Mouse (Mus musculus) frontal cortex, adult 2 months (tissue): ENCODE measurements around the gene Lilrb4a. TPM values are rescaled to one million over a fixed set of nuclear protein-coding genes. Genes with fewer than 3 reads are reported as not detected.
"Not testable (repeated sequence)": the region's sequence is repeated elsewhere in the genome, so short reads cannot be mapped to it uniquely, and the experiment has no call there.

Source experiments
- DNase-seq, 2 experiments: peaks; one replicate each; pipeline ENCODE4 v3.0.0; 2022; ENCODE audit warnings: low spot score in 1 of 2; ENCODE audit errors: extremely low spot score in 1 of 2
- polyA plus RNA-seq: library from polyadenylated mRNA; depleted of rRNA; stranded (reverse); fragments of >200 nt; gene quantifications from 2 replicates; pipeline ENCODE4 v1.2.3, GENCODE M21; 2012; rRNA removed

Gene Lilrb4a
- polyA plus RNA-seq = 0.65 and 0.98 TPM in 2 replicates

DNA sequence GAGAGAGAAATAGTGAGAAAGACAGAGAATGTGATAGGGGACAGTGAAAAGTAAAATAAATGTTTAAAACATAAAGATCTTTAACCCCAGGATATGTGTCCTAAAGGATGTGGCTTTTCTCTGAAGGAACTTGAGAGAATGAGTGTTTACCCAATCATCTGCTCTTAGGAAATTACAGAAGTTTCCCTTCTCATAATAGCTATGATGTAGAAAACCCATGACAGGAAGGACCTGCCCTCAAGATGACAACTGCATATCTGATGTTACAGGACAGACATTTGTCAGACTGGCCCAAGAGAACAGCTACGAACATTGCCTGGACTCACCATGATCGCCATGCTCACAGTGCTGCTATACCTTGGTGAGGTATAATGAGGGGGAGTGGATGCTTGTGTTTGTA lies at the start of gene Lilrb4a:
Gene Lilrb4a (plus strand): TSS at position 266 of the 400 bp plus-strand sequence.
- DNase-seq = not testable (repeated sequence)

DNA sequence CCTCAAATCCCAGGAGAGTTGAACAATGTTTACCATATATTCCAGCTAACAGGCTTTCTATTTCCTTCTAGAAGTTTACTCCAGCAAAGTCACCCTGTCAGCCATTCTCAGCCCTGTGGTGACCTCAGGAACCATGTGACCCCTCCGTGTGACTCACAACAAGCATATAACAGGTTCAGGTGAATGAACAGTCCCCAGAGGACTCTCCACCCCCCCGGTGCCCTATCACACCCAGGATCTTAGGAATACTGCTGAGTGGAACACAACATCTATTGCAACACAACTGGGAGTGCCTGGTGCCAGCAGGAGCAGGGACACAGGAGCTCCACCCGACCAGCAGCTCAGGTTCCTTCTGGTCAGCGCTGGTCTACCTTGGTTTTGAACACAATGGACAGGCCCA lies 39.1 kb upstream of the Lilrb4a start:
- DNase-seq = no peak

- peak in 1 of 2 experiments; percentile 4 for DNase-seq
Observed at GRCm38 (mm10) chr10:51453616-51454298, 37.0 kb upstream of the Lilrb4a start.

DNA sequence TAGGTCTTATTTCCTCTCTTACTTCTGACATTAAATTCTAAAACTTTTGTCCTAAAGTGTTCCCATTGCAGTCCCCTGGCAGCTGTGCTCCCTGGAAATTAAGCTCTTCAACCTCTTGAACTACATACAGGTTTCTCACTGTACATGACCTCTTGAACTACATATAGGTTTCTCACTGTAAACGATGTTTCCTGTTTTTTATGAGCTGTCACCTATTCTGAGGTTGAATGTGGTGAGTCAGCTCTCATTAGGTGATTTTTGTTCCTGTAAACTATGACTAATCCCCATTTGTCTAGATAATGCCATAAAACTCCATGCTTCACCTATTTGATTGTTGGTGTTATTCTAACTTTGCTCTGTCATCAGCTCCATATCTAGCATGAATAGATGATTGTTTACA lies 36.4 kb upstream of the Lilrb4a start:
- no peak for DNase-seq

DNA sequence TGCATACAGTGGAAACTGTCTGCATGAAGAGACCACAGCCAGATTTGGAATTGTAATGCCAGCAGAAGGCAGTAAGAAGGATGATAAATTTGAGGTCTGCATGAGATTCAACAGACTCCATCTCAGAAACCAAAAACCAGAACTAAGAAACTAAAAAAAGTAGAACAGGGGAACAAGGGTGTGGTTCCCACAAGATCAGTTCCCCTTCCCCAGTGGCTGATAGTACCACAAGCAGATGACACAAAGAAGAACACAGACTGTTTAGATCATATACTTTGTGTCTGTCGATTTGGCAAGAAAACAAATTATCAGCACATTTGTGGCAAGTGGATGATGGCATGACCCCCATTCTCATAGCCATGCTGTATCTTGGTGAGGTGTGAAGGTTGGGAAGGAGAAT lies 35.0 kb upstream of the Lilrb4a start:
- DNase-seq = no peak

GRCm38 (mm10) chr10:51456369-51456768 lies 34.4 kb upstream of the Lilrb4a start:
- no peak for DNase-seq

DNA sequence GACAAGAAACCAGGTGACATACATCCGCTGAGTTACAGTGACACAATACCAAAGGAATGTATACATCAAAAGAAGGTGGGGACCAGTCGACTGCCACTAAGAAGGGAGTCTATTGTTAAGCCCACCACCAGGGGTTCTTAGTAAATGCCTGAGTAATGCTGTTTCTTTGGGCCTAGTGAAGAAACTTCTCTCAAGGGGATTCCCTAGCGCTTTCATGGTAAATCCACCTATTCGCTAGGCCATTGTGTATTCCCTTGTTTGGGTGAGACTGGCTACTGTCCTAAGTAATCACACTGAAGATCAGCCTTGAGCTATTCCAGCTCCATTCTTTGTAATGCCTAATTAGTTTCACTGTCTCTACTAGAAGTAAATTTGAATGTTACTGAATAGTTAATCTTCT lies 27.0 kb upstream of the Lilrb4a start:
- DNase-seq = not testable (repeated sequence)

DNA sequence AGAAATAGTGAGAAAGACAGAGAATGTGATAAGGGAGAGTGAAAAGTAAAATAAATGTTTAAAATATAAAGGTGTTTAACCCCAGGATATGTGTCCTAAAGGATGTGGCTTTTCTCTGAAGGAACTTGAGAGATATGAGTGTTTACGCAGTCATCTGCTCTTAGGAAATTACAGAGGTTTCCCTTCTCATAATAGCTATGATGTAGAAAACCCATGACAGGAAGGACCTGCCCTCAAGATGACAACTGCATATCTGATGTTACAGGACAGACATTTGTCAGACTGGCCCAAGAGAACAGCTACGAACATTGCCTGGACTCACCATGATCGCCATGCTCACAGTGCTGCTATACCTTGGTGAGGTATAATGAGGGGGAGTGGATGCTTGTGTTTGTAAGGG lies 10.4 kb upstream of the Lilrb4a start, which contains the start of the genes Gm49339 and Lilr4b:
Gene Gm49339 (plus strand): TSS at position 216 of the 400 bp plus-strand sequence.
Gene Lilr4b (plus strand): TSS at position 236 of the 400 bp plus-strand sequence.
- DNase-seq = not testable (repeated sequence)

GRCm38 (mm10) chr10:51520021-51520420 lies 29.3 kb downstream of the Lilrb4a start:
- no peak for DNase-seq

DNA sequence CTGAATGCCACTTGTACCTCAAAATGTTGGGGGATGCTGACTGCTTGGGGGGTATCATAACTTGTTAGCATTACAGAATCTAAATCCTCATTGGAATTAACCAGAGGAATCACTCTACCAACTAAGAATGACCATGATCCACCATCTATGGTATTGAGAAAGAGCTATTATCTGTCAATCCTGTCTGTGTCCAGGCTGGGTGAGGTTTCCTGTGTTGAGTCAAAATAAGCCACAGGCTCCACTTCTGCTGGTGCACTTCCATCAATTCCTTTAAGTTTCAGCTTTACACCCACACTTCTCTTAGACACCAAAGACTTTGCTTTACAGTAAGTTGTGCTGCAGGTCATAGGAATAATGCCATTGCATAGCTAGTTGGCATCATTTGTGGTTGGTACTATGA lies 30.7 kb downstream of the Lilrb4a start:
- DNase-seq = no peak

GRCm38 (mm10) chr10:51526090-51526489 lies 35.3 kb downstream of the Lilrb4a start:
- DNase-seq = no peak

GRCm38 (mm10) chr10:51526633-51527032 lies 35.9 kb downstream of the Lilrb4a start:
- DNase-seq = no peak

GRCm38 (mm10) chr10:51528840-51529434 lies 38.2 kb downstream of the Lilrb4a start:
- DNase-seq = no peak

- DNase-seq = no peak
Observed at GRCm38 (mm10) chr10:51529497-51529896, 38.7 kb downstream of the Lilrb4a start.

DNA sequence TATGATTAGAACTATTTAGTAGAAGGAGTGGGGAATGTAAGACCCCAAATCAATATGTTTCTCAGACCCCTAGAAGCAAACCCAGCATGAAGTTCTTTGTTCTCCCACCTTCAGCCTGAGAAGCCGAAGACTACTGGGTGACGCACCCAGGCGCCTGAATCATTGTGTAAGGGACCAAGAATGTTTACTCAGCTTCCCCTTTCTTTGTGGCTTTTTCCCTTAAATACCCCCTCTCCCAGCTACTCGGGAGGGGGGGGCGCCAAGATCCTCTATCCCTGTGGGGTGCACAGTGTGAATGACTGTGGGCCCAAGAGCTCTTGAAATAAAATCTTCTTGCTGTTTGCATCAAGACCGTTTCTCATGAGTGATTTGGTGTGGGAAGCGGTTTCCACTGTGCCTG lies 40.1 kb downstream of the Lilrb4a start:
- DNase-seq = no peak

Other genes with a start within 250 kb of the Lilrb4a start
- 0.24 and 0.27 TPM in 2 replicates for gene Gm49339, start 10.3 kb upstream of the Lilrb4a start, polyA plus RNA-seq
- 0.06 and 0.08 TPM in 2 replicates for gene Lilr4b, start 10.3 kb upstream of the Lilrb4a start, polyA plus RNA-seq
- not detected in 2 replicates for gene Fam162b, start 99.6 kb downstream of the Lilrb4a start, polyA plus RNA-seq
- not detected in 2 replicates for gene Gprc6a, start 140.5 kb downstream of the Lilrb4a start, polyA plus RNA-seq
- not detected in 2 replicates for gene Rfx6, start 186.8 kb downstream of the Lilrb4a start, polyA plus RNA-seq